Mouse (Mus musculus) hindbrain, embryonic 14.5 days (tissue): Measurements from ENCODE around the gene Fam172a. TPM values are rescaled to one million over a fixed set of nuclear protein-coding genes. Genes with fewer than 3 reads are reported as not detected.
"Not testable (repeated sequence)": the region's sequence is repeated elsewhere in the genome, so short reads cannot be mapped to it uniquely, and the experiment has no call there.

Source experiments
- ATAC-seq: fragments of 200-750 bp; cut with Nextera tagmentation; 2 replicates; pipeline ENCODE4 v1.8.0; 2017; ENCODE audit warnings: moderate number of reproducible peaks, mild to moderate bottlenecking, moderate TSS enrichment, moderate library complexity; ENCODE audit not compliant: low FRiP score
- DNase-seq: peaks from one replicate; pipeline ENCODE4 v3.0.0-alpha.2; 2015; ENCODE audit warnings: low spot score
- H3K27ac ChIP-seq: fragments of 300-500 bp; sonication (generic); 2 replicates; pipeline ENCODE4 v1.5.1; 2014; ENCODE audit warnings: mild to moderate bottlenecking, moderate library complexity
- H3K27me3 ChIP-seq: fragments of 300-500 bp; sonication (generic); 2 replicates; pipeline ENCODE4 v1.6.1; 2014; ENCODE audit warnings: mild to moderate bottlenecking, low read length, mixed read lengths; ENCODE audit not compliant: control insufficient read depth, insufficient read depth
- H3K36me3 ChIP-seq: fragments of 300-500 bp; sonication (generic); replicated peaks from 2 replicates; pipeline ENCODE4 v1.6.1; 2014; ENCODE audit not compliant: control insufficient read depth, insufficient read depth
- H3K4me1 ChIP-seq: fragments of 300-500 bp; sonication (generic); replicated peaks from 2 replicates; pipeline ENCODE4 v1.6.1; 2014; ENCODE audit warnings: antibody characterized with exemption, low read length, mixed read lengths; ENCODE audit not compliant: control insufficient read depth, insufficient read depth
- H3K4me2 ChIP-seq: fragments of 300-500 bp; sonication (generic); replicated peaks from 2 replicates; pipeline ENCODE4 v1.6.1; 2014; ENCODE audit warnings: mild to moderate bottlenecking, moderate library complexity
- H3K4me3 ChIP-seq: fragments of 300-500 bp; sonication (generic); replicated peaks from 2 replicates; pipeline ENCODE4 v1.5.1; 2014; ENCODE audit warnings: mild to moderate bottlenecking, low read length
- H3K9ac ChIP-seq: fragments of 300-500 bp; sonication (generic); 2 replicates; pipeline ENCODE4 v1.6.1; 2014
- H3K9me3 ChIP-seq: fragments of 300-500 bp; sonication (generic); 2 replicates; pipeline ENCODE4 v1.6.1; 2016; ENCODE audit warnings: low read length; ENCODE audit not compliant: control insufficient read depth
- WGBS: fragments of 180-500 bp; shearing (Covaris S2); extraction: QIAGEN DNeasy Blood & Tissue Kit; methylation state at CpG from one replicate; pipeline ENCODE4 v1.1.7; 2014; 5-methylcytosine and 5-hydroxymethylcytosine counted together
- polyA plus RNA-seq: library from polyadenylated mRNA; unstranded; fragments of >200 nt; fragmentation: Nextera tagmentation; extraction: Ambion mirVana; gene quantifications from 2 replicates; pipeline ENCODE4 v1.2.1, GENCODE M21; 2014

Fam172a gene
- polyA plus RNA-seq = 42.1 and 51.0 TPM in 2 replicates

- H3K4me2 ChIP-seq, H3K4me3 ChIP-seq, H3K4me1 ChIP-seq, H3K27me3 ChIP-seq, DNase-seq, H3K36me3 ChIP-seq, H3K9me3 ChIP-seq, H3K9ac ChIP-seq, H3K27ac ChIP-seq, ATAC-seq: not testable (repeated sequence)
- WGBS = no CpG with 5 or more reads among the region's 6 CpGs
Measured at GRCm38 (mm10) chr13:77701733-77702132, at the start of gene Fam172a. Fam172a (plus strand) TSS chr13:77702033.

- 18% methylated on average over 2 of the region's 2 CpGs for WGBS
- no peaks in the 10 kb centered on the region for H3K4me1 ChIP-seq
- H3K4me3 ChIP-seq = no peak overlapping the region
- no peaks in the 10 kb centered on the region for H3K9me3 ChIP-seq
- ATAC-seq (no peak), DNase-seq (no peak)
- no peak overlapping the region for H3K9ac ChIP-seq
- no peaks in the 10 kb centered on the region for H3K27me3 ChIP-seq
- H3K27ac ChIP-seq = no peak overlapping the region
- no peak overlapping the region for H3K4me2 ChIP-seq
- no peaks in the 10 kb centered on the region for H3K36me3 ChIP-seq
Measured at GRCm38 (mm10) chr13:77688651-77689050, 13.2 kb upstream of the Fam172a start.

GRCm38 (mm10) chr13:77708514-77709013 is 6.7 kb downstream of the Fam172a start:
- Histone ChIP-seq H3K4me3 (peak overlapping the region; percentile 67), H3K27ac (peak overlapping the region; percentile 44; the same call in 1 of the 2 replicates), H3K27me3 (no peaks in the 10 kb centered on the region), H3K4me1 (peaks cover 17% of the 10 kb centered on the region), H3K9me3 (no peaks in the 10 kb centered on the region), H3K9ac (peak overlapping the region; percentile 80), H3K4me2 (peak overlapping the region; percentile 70), H3K36me3 (no peaks in the 10 kb centered on the region)
- ATAC-seq (peak; percentile 99), DNase-seq (peak; percentile 96)
- WGBS = under 1% methylated on average over 35 of the region's 35 CpGs

- ATAC-seq (no peak), DNase-seq (no peak)
- Histone ChIP-seq H3K27me3 (no peaks in the 10 kb centered on the region), H3K4me2 (no peak overlapping the region), H3K4me1 (no peaks in the 10 kb centered on the region), H3K36me3 (no peaks in the 10 kb centered on the region), H3K9ac (no peak overlapping the region), H3K27ac (no peak overlapping the region), H3K9me3 (peaks cover 4% of the 10 kb centered on the region; the same call in 1 of the 2 replicates), H3K4me3 (no peak overlapping the region)
- WGBS = 94% methylated on average over 2 of the region's 2 CpGs
Measured at GRCm38 (mm10) chr13:77717499-77717898, 15.7 kb downstream of the Fam172a start.

- DNase-seq (no peak), ATAC-seq (no peak)
- Histone ChIP-seq H3K9ac (no peak overlapping the region), H3K9me3 (no peaks in the 10 kb centered on the region), H3K27me3 (no peaks in the 10 kb centered on the region), H3K4me2 (no peak overlapping the region), H3K27ac (no peak overlapping the region), H3K36me3 (no peaks in the 10 kb centered on the region), H3K4me3 (no peak overlapping the region), H3K4me1 (no peaks in the 10 kb centered on the region)
Measured at GRCm38 (mm10) chr13:77742822-77743221, 41.0 kb downstream of the Fam172a start.

- WGBS = 88% methylated on average over 2 of the region's 2 CpGs
- no peak overlapping the region for H3K27ac ChIP-seq
- H3K9me3 ChIP-seq = 0 out of 2 replicates have a peak, but pooled peaks cover 7% of the 10 kb centered on the region
- ATAC-seq = no peak
- H3K36me3 ChIP-seq = no peaks in the 10 kb centered on the region
- no peaks in the 10 kb centered on the region for H3K27me3 ChIP-seq
- no peaks in the 10 kb centered on the region for H3K4me1 ChIP-seq
- no peak for DNase-seq
- H3K4me3 ChIP-seq = no peak overlapping the region
- no peak overlapping the region for H3K9ac ChIP-seq
- H3K4me2 ChIP-seq = no peak overlapping the region
Measured at GRCm38 (mm10) chr13:77777606-77778005, 75.8 kb downstream of the Fam172a start.

GRCm38 (mm10) chr13:77807341-77807740 is 105.5 kb downstream of the Fam172a start:
- H3K9ac ChIP-seq, H3K27me3 ChIP-seq, H3K4me1 ChIP-seq, H3K4me3 ChIP-seq, H3K4me2 ChIP-seq, H3K27ac ChIP-seq, DNase-seq, ATAC-seq, H3K9me3 ChIP-seq, H3K36me3 ChIP-seq: not testable (repeated sequence)
- WGBS = 97% methylated on average over 2 of the region's 2 CpGs

GRCm38 (mm10) chr13:77810449-77810848 is 108.6 kb downstream of the Fam172a start:
- H3K27ac ChIP-seq = no peak overlapping the region
- no peak for ATAC-seq
- H3K27me3 ChIP-seq = no peaks in the 10 kb centered on the region
- WGBS = 92% methylated on average over 1 of the region's 1 CpGs
- H3K4me3 ChIP-seq = no peak overlapping the region
- no peaks in the 10 kb centered on the region for H3K4me1 ChIP-seq
- H3K9ac ChIP-seq = no peak overlapping the region
- no peak for DNase-seq
- H3K36me3 ChIP-seq = no peaks in the 10 kb centered on the region
- peaks cover 18% of the 10 kb centered on the region; the same call in 1 of the 2 replicates for H3K9me3 ChIP-seq
- H3K4me2 ChIP-seq = no peak overlapping the region

GRCm38 (mm10) chr13:77826138-77826537 is 124.3 kb downstream of the Fam172a start:
- Histone ChIP-seq H3K27me3 (no peaks in the 10 kb centered on the region), H3K36me3 (no peaks in the 10 kb centered on the region), H3K4me3 (no peak overlapping the region), H3K4me1 (no peaks in the 10 kb centered on the region), H3K9ac (no peak overlapping the region), H3K4me2 (no peak overlapping the region), H3K9me3 (no peaks in the 10 kb centered on the region), H3K27ac (no peak overlapping the region)
- 91% methylated on average over 4 of the region's 4 CpGs for WGBS
- ATAC-seq (no peak), DNase-seq (no peak)
